ENCODE assay signal across 9 mouse cellular contexts in the genomic region with DNA sequence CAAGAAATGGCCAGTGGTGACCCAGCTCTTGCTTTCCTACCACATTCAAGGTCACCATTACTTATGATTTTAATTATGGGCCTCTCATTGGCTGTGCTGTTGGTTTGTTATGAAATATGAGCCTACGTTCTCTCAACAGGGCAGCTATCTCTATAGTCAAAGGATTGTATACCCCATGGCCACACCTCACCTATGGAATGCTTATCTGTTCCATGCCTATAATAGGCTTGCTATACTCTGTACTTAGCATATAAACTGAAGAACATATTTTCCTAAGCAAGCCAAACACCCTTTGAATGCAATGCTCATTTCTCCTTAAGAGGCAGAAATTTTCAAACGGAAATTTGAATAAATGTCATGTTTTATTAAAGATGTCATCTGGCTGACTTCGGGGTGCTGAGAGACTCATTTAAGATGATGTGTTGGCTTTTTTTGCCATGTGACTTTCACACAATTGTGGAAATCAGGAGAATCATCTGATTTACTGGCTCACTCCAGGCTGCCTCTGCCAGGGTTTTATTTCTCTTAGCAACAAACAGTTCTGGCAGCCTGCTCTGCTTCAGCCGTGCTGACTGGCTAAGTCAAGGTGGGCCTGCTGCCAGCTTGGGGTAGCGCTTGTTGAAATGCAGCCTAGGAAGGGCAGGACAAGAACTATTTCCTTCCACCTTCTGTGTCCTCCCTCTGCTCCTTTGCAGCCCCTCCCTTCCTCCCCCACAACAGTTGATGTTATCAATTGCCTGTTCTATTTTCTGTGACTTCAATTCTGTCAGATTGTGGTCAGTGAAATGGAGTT.
DNase-seq lines count a peak whose midpoint lies in the region; ATAC-seq lines count a peak whose summit lies in the region.
"Had no signal": no experiment of that assay in that cellular context is flagged by ENCODE, and none has a peak within 500 bp of the region (broad histone marks: within the 10 kb centered on the region; RNA-seq: fewer than 3 reads in every experiment).

No protein-coding gene starts in this region.

- 44% methylated on average over 5 of the region's 5 CpGs for WGBS in heart, embryonic 14.5 days
- whole genome bisulfite sequencing in midbrain, embryonic 15.5 days = 54% methylated on average over 5 of the region's 5 CpGs

- H3K9me3 ChIP-seq in heart, embryonic 14.5 days (ENCODE audit: control insufficient read depth, low read length) = no peaks in the 10 kb centered on the region
- H3K9me3 ChIP-seq in midbrain, embryonic 15.5 days = no peaks in the 10 kb centered on the region
- H3K9me3 ChIP-seq: limb, embryonic 12.5 days had no signal

- H3K27me3 ChIP-seq in heart, embryonic 14.5 days (ENCODE audit: control insufficient read depth, insufficient read depth, low read length) = no peaks in the 10 kb centered on the region
- no peaks in the 10 kb centered on the region for H3K27me3 ChIP-seq in midbrain, embryonic 15.5 days (replicated peaks)
- H3K27me3 ChIP-seq: limb, embryonic 12.5 days had no signal

- peak; percentile 6 for DNase-seq in retina, adult 2 months (ENCODE audit: low read depth, low spot score)
- DNase-seq in retina, postnatal 1 day = no peak
- peak; percentile 97 to 98 for DNase-seq in cerebellum, postnatal 10 days
- peak; percentile 94 for DNase-seq in layer of hippocampus, adult 9-11 months
- DNase-seq in urinary bladder, postnatal 14 days (ENCODE audit: low spot score) = peak; percentile 78

- H3K9ac ChIP-seq in heart, embryonic 14.5 days (ENCODE audit: low read length) = no peak overlapping the region
- H3K9ac ChIP-seq in midbrain, embryonic 15.5 days = no peak overlapping the region
- H3K9ac ChIP-seq: limb, embryonic 12.5 days had no signal

- H3K4me2 ChIP-seq in heart, embryonic 14.5 days (ENCODE audit: low read length) = no peak overlapping the region
- no peak overlapping the region for H3K4me2 ChIP-seq in midbrain, embryonic 15.5 days
- H3K4me2 ChIP-seq: limb, embryonic 12.5 days had no signal

- ATAC-seq in heart, embryonic 14.5 days (ENCODE audit: insufficient number of reproducible peaks, insufficient read depth, low FRiP score, low read depth) = peak; percentile 56
- ATAC-seq in midbrain, embryonic 15.5 days (replicated peaks) = peak; percentile 92
- no peak for ATAC-seq in megakaryocyte-erythroid progenitor cell, adult 5-6 weeks (replicated peaks; ENCODE audit: low FRiP score, low TSS enrichment, poor library complexity, severe bottlenecking)

- no peaks in the 10 kb centered on the region for H3K36me3 ChIP-seq in heart, embryonic 14.5 days (ENCODE audit: control insufficient read depth, insufficient read depth, low read length)
- no peaks in the 10 kb centered on the region for H3K36me3 ChIP-seq in midbrain, embryonic 15.5 days (replicated peaks)
- H3K36me3 ChIP-seq: limb, embryonic 12.5 days had no signal

- H3K4me3 ChIP-seq in heart, embryonic 14.5 days (ENCODE audit: control insufficient read depth in 1 of 2, insufficient read depth in 1 of 2, low read depth in 1 of 2, low read length in 2 of 2) = no peak overlapping the region
- H3K4me3 ChIP-seq in midbrain, embryonic 15.5 days = no peak overlapping the region
- H3K4me3 ChIP-seq: limb, embryonic 12.5 days had no signal

- 0 out of 4 replicates have a peak overlapping the region, but pooled peaks of 1 of the 2 experiments have one; percentile 11 for H3K27ac ChIP-seq in heart, embryonic 14.5 days (replicated peaks in 1 of 2; ENCODE audit: control insufficient read depth in 1 of 2, insufficient read depth in 1 of 2, low read depth in 2 of 2, low read length in 2 of 2)
- H3K27ac ChIP-seq in midbrain, embryonic 15.5 days = peak overlapping the region; percentile 42; the same call in 1 of the 2 replicates
- H3K27ac ChIP-seq: limb, embryonic 12.5 days had no signal

- peaks cover 2 to 12% of the 10 kb centered on the region in 2 experiments; a peak in 3 of 4 replicates for H3K4me1 ChIP-seq in heart, embryonic 14.5 days (ENCODE audit: control insufficient read depth in 2 of 2, insufficient read depth in 2 of 2, low read length in 2 of 2)
- peaks cover 10% of the 10 kb centered on the region for H3K4me1 ChIP-seq in midbrain, embryonic 15.5 days
- H3K4me1 ChIP-seq: limb, embryonic 12.5 days had no signal
